Mouse (Mus musculus) heart, adult 2 months (tissue): ENCODE data around the gene Iglon5.

Source experiments
- CTCF ChIP-seq: fragments of 200-600 bp; IDR thresholded peaks from 2 replicates; pipeline ENCODE4 v1.8.1; 2022; ENCODE audit warnings: antibody characterized with exemption, mild to moderate bottlenecking, moderate library complexity
- EP300 ChIP-seq: fragments of 200-500 bp; IDR thresholded peaks from 2 replicates; pipeline ENCODE4 v1.6.1; 2011; ENCODE audit warnings: low read depth, low read length, control low read depth; ENCODE audit not compliant: insufficient read depth
- POLR2A ChIP-seq: fragments of 200-500 bp; IDR thresholded peaks from 2 replicates; pipeline ENCODE4 v1.6.1; 2011; ENCODE audit warnings: mild to moderate bottlenecking, low read depth, low read length, control low read depth; ENCODE audit not compliant: insufficient read depth

GRCm38 (mm10) chr7:43481191-43481590 is 8.7 kb downstream of the Iglon5 start:
- no peak for TF ChIP-seq POLR2A
- no peak for TF ChIP-seq CTCF
- no peak for TF ChIP-seq EP300
